Mouse (Mus musculus): ENCODE data around the gene Icam4. TPM values are rescaled to one million over a fixed set of nuclear protein-coding genes. Genes with fewer than 3 reads are reported as not detected.
A peak's percentile ranks its signal among the peaks of the same experiment; 100 is the strongest.
"Not testable (repeated sequence)": the region's sequence is repeated elsewhere in the genome, so short reads cannot be mapped to it uniquely, and the experiment has no call there.

Gene Icam4
- polyA plus RNA-seq, 1 experiment from 2014 or later = 25.4 TPM

- no peak overlapping the region for H3K27ac ChIP-seq (ENCODE audit: low read depth, low read length)
- no peak overlapping the region for H3K4me2 ChIP-seq
- ATAC-seq (replicated peaks; ENCODE audit: insufficient number of reproducible peaks, low FRiP score, low TSS enrichment) = no peak
- H3K4me3 ChIP-seq (ENCODE audit: low read depth, low read length) = no peak overlapping the region
- WGBS (ENCODE audit: insufficient replicate concordance) = 55% methylated on average over 5 of the region's 5 CpGs
- no peaks in the 10 kb centered on the region for H3K36me3 ChIP-seq (ENCODE audit: control insufficient read depth, insufficient read depth, low read length)
- H3K9me3 ChIP-seq (replicated peaks; ENCODE audit: control insufficient read depth, low read length) = no peaks in the 10 kb centered on the region
- H3K4me1 ChIP-seq (ENCODE audit: control insufficient read depth, insufficient read depth, low read length) = peaks cover 6% of the 10 kb centered on the region; the same call in 1 of the 2 replicates
- no peak overlapping the region for H3K9ac ChIP-seq (ENCODE audit: low read depth, low read length)
- H3K27me3 ChIP-seq (ENCODE audit: control insufficient read depth, insufficient read depth, low read length) = no peaks in the 10 kb centered on the region; the same call in 1 of the 2 replicates
Observed at GRCm38 (mm10) chr9:20993165-20993898, 35.8 kb upstream of the Icam4 start.

DNA sequence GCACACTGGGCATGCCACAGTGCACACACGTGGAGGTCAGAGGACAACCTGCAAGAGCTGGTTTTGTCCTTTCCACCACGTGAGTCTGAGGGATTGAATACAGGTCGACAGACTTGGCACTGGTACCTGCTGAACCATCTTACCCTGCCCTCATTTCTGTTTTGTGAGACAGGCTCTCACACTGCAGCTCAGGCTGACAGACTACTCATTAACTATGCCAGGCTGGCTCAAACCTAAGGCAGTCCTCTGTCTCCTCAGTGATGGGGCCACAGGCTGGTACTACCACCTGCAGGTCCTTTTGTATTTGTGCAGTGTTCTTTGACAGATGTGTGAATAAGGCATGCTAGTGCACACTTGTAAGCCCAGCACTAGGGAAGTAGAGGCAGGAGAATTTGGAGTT, 34.1 kb upstream of the Icam4 start:
- 63% methylated on average over 3 of the region's 3 CpGs for WGBS (ENCODE audit: insufficient replicate concordance)

GRCm38 (mm10) chr9:20997065-20997464, 32.1 kb upstream of the Icam4 start:
- 83% methylated on average over 8 of the region's 8 CpGs for WGBS (ENCODE audit: insufficient replicate concordance)

More for the DNA sequence above, 34.1 kb upstream of the Icam4 start:
- H3K36me3 ChIP-seq (ENCODE audit: control insufficient read depth, insufficient read depth, low read length) = no peaks in the 10 kb centered on the region
- H3K4me3 ChIP-seq (ENCODE audit: low read depth, low read length) = no peak overlapping the region
- peaks cover 6% of the 10 kb centered on the region; the same call in 1 of the 2 replicates for H3K4me1 ChIP-seq (ENCODE audit: control insufficient read depth, insufficient read depth, low read length)
- H3K9me3 ChIP-seq (replicated peaks; ENCODE audit: control insufficient read depth, low read length) = no peaks in the 10 kb centered on the region
- H3K27ac ChIP-seq (ENCODE audit: low read depth, low read length) = no peak overlapping the region
- no peak for ATAC-seq (replicated peaks; ENCODE audit: insufficient number of reproducible peaks, low FRiP score, low TSS enrichment)
- H3K9ac ChIP-seq (ENCODE audit: low read depth, low read length) = no peak overlapping the region
- H3K4me2 ChIP-seq = no peak overlapping the region
- no peaks in the 10 kb centered on the region for H3K27me3 ChIP-seq (ENCODE audit: control insufficient read depth, insufficient read depth, low read length)

GRCm38 (mm10) chr9:20998337-20998736, 30.8 kb upstream of the Icam4 start:
- 65% methylated on average over 1 of the region's 1 CpGs for WGBS (ENCODE audit: insufficient replicate concordance)
- not testable (repeated sequence) for H3K27ac ChIP-seq (ENCODE audit: low read depth, low read length); ATAC-seq (replicated peaks; ENCODE audit: insufficient number of reproducible peaks, low FRiP score, low TSS enrichment)

More at GRCm38 (mm10) chr9:20997065-20997464, 32.1 kb upstream of the Icam4 start:
- no peak for ATAC-seq (replicated peaks; ENCODE audit: insufficient number of reproducible peaks, low FRiP score, low TSS enrichment)
- H3K27me3 ChIP-seq (ENCODE audit: control insufficient read depth, insufficient read depth, low read length) = no peaks in the 10 kb centered on the region
- H3K36me3 ChIP-seq (ENCODE audit: control insufficient read depth, insufficient read depth, low read length) = no peaks in the 10 kb centered on the region
- H3K4me2 ChIP-seq = no peak overlapping the region
- H3K27ac ChIP-seq (ENCODE audit: low read depth, low read length) = no peak overlapping the region
- H3K4me3 ChIP-seq (ENCODE audit: low read depth, low read length) = no peak overlapping the region
- H3K9ac ChIP-seq (ENCODE audit: low read depth, low read length) = no peak overlapping the region
- H3K9me3 ChIP-seq (replicated peaks; ENCODE audit: control insufficient read depth, low read length) = no peaks in the 10 kb centered on the region
- H3K4me1 ChIP-seq (ENCODE audit: control insufficient read depth, insufficient read depth, low read length) = no peaks in the 10 kb centered on the region

DNA sequence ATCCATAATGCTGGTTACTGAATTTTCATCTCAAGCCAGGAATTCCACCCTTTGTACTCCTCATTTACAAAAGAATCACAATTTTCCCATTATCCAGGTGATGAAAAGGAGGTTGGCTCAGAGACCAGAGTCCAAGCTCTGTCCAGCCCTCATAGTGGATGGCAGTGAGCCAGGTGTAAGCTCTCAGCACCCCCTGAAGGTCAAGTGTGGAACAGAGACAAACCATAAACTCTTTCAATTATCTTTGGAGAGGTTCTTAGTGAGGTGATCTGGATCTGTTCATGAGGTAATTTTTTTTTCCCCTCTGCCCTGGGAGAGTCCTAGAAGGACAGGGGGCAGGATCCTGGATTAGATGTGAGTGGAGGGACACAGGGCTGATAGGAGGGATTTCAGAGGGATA, 28.4 kb upstream of the Icam4 start:
- H3K4me3 ChIP-seq (ENCODE audit: low read depth, low read length) = no peak overlapping the region
- no peak overlapping the region for H3K4me2 ChIP-seq
- H3K27ac ChIP-seq (ENCODE audit: low read depth, low read length) = no peak overlapping the region
- no peak for ATAC-seq (replicated peaks; ENCODE audit: insufficient number of reproducible peaks, low FRiP score, low TSS enrichment)
- no peaks in the 10 kb centered on the region for H3K9me3 ChIP-seq (replicated peaks; ENCODE audit: control insufficient read depth, low read length)
- no peaks in the 10 kb centered on the region for H3K36me3 ChIP-seq (ENCODE audit: control insufficient read depth, insufficient read depth, low read length)
- H3K9ac ChIP-seq (ENCODE audit: low read depth, low read length) = no peak overlapping the region
- no peaks in the 10 kb centered on the region for H3K27me3 ChIP-seq (ENCODE audit: control insufficient read depth, insufficient read depth, low read length)
- no peaks in the 10 kb centered on the region for H3K4me1 ChIP-seq (ENCODE audit: control insufficient read depth, insufficient read depth, low read length)

More at GRCm38 (mm10) chr9:20998337-20998736, 30.8 kb upstream of the Icam4 start:
- H3K36me3 ChIP-seq (ENCODE audit: control insufficient read depth, insufficient read depth, low read length); H3K27me3 ChIP-seq (ENCODE audit: control insufficient read depth, insufficient read depth, low read length); H3K4me1 ChIP-seq (ENCODE audit: control insufficient read depth, insufficient read depth, low read length); H3K9me3 ChIP-seq (replicated peaks; ENCODE audit: control insufficient read depth, low read length); H3K9ac ChIP-seq (ENCODE audit: low read depth, low read length); H3K4me2 ChIP-seq; H3K4me3 ChIP-seq (ENCODE audit: low read depth, low read length): not testable (repeated sequence)

DNA sequence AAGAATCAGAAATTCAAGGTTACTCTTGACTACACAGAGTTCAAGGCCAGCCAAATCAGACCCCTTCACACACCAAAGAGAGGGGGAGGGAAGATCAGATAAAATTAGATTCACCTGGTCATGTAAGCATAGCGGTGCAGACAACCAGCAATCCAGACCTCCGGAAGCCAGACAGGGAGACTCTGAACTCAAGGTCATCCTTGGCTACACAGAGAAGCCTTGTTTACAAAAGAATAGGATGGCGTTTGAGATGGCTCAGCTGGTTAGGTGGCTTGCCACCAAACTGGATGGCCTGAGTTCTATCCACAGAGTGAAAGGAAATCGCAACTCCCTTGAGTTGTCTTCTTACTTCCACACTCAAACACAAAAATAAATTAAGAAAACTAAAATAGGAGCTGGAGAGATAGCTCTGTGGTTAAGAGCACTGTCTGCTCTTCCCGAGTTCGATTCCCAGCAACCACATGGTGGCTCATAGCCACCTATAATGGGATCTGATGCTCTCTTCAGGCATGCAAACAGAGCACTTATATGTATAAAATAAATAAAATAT, 27.4 kb upstream of the Icam4 start:
- Histone ChIP-seq H3K4me2 (no peak overlapping the region), H3K36me3 (ENCODE audit: control insufficient read depth, insufficient read depth, low read length) (peaks cover 6% of the 10 kb centered on the region; the same call in 1 of the 2 replicates), H3K27ac (ENCODE audit: low read depth, low read length) (no peak overlapping the region), H3K27me3 (ENCODE audit: control insufficient read depth, insufficient read depth, low read length) (no peaks in the 10 kb centered on the region), H3K9me3 (replicated peaks; ENCODE audit: control insufficient read depth, low read length) (no peaks in the 10 kb centered on the region), H3K9ac (ENCODE audit: low read depth, low read length) (no peak overlapping the region), H3K4me1 (ENCODE audit: control insufficient read depth, insufficient read depth, low read length) (no peaks in the 10 kb centered on the region), H3K4me3 (ENCODE audit: low read depth, low read length) (peak overlapping the region; percentile 80; the same call in 1 of the 2 replicates)
- no peak for ATAC-seq (replicated peaks; ENCODE audit: insufficient number of reproducible peaks, low FRiP score, low TSS enrichment)
- WGBS (ENCODE audit: insufficient replicate concordance) = 68% methylated on average over 6 of the region's 6 CpGs

DNA sequence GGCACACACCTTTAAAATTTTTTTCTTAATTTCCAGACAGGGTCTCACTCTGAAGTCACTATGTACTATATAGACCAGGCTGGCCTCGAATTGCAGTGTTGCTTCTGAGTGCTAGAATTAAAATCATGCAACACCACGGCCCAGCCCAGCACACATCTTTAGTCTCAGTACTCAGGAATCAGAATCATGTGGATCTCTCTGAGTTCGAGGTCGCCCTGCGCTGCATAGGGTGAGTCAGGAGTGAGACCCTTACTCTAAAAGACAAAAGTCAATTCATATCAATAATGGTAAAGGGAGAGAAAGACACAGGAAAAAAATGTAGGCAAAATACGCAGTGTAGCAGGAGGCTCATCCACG, 26.9 kb upstream of the Icam4 start:
- peaks cover 9% of the 10 kb centered on the region; the same call in 1 of the 2 replicates for H3K36me3 ChIP-seq (ENCODE audit: control insufficient read depth, insufficient read depth, low read length)
- peak overlapping the region; percentile 80 for H3K4me3 ChIP-seq (ENCODE audit: low read depth, low read length)
- peak overlapping the region; percentile 89 for H3K4me2 ChIP-seq
- 15% methylated on average over 7 of the region's 7 CpGs for WGBS (ENCODE audit: insufficient replicate concordance)
- no peaks in the 10 kb centered on the region for H3K27me3 ChIP-seq (ENCODE audit: control insufficient read depth, insufficient read depth, low read length)
- ATAC-seq (replicated peaks; ENCODE audit: insufficient number of reproducible peaks, low FRiP score, low TSS enrichment) = no peak
- peak overlapping the region; percentile 89 for H3K9ac ChIP-seq (ENCODE audit: low read depth, low read length)
- peak overlapping the region; percentile 73 for H3K27ac ChIP-seq (ENCODE audit: low read depth, low read length)
- H3K9me3 ChIP-seq (replicated peaks; ENCODE audit: control insufficient read depth, low read length) = no peaks in the 10 kb centered on the region
- no peaks in the 10 kb centered on the region for H3K4me1 ChIP-seq (ENCODE audit: control insufficient read depth, insufficient read depth, low read length)

- H3K4me3 ChIP-seq (ENCODE audit: low read depth, low read length) = peak within 1 kb of the TSS; percentile 80
- H3K4me2 ChIP-seq = peak within 1 kb of the TSS; percentile 89
- under 1% methylated on average over 72 of the region's 72 CpGs for WGBS (ENCODE audit: insufficient replicate concordance)
- no peaks in the 10 kb centered on the region for H3K9me3 ChIP-seq (replicated peaks; ENCODE audit: control insufficient read depth, low read length)
- H3K36me3 ChIP-seq (ENCODE audit: control insufficient read depth, insufficient read depth, low read length) = peaks cover 13% of the 10 kb centered on the region; the same call in 1 of the 2 replicates
- no peaks in the 10 kb centered on the region for H3K27me3 ChIP-seq (ENCODE audit: control insufficient read depth, insufficient read depth, low read length)
- ATAC-seq (replicated peaks; ENCODE audit: insufficient number of reproducible peaks, low FRiP score, low TSS enrichment) = peak; percentile 60
- peak within 1 kb of the TSS; percentile 73 for H3K27ac ChIP-seq (ENCODE audit: low read depth, low read length)
- H3K4me1 ChIP-seq (ENCODE audit: control insufficient read depth, insufficient read depth, low read length) = no peaks in the 10 kb centered on the region
- H3K9ac ChIP-seq (ENCODE audit: low read depth, low read length) = peak within 1 kb of the TSS; percentile 89
Observed at GRCm38 (mm10) chr9:21002627-21003551, 26.3 kb upstream of the Icam4 start, which contains the start of gene Mrpl4. Gene Mrpl4 (plus strand): TSS chr9:21002738.

Data from heart, embryonic 11.5 days (tissue).